Mouse (Mus musculus) neural tube, embryonic 11.5 days (tissue): Measurements from ENCODE around the gene Vmn2r55. TPM values are rescaled to one million over a fixed set of nuclear protein-coding genes. Genes with fewer than 3 reads are reported as not detected.
"Not testable (repeated sequence)": the region's sequence is repeated elsewhere in the genome, so short reads cannot be mapped to it uniquely, and the experiment has no call there.

Source experiments
- ATAC-seq: fragments of 200-750 bp; cut with Nextera tagmentation; 2 replicates; pipeline ENCODE4 v1.8.0; 2017; ENCODE audit warnings: moderate number of reproducible peaks, mild to moderate bottlenecking, moderate TSS enrichment, moderate library complexity; ENCODE audit not compliant: insufficient read depth, low FRiP score, low TSS enrichment
- DNase-seq: peaks from one replicate; pipeline ENCODE4 v3.0.0-alpha.2; 2015; ENCODE audit warnings: low spot score
- H3K27ac ChIP-seq: fragments of 300-500 bp; sonication (generic); 2 replicates; pipeline ENCODE4 v1.5.1; 2014; ENCODE audit warnings: low read depth, mild to moderate bottlenecking, low read length
- H3K27me3 ChIP-seq: fragments of 300-500 bp; sonication (generic); 2 replicates; pipeline ENCODE4 v1.6.1; 2014; ENCODE audit warnings: mild to moderate bottlenecking, low read length, mixed read lengths; ENCODE audit not compliant: control insufficient read depth, insufficient read depth
- H3K36me3 ChIP-seq: fragments of 300-500 bp; sonication (generic); 2 replicates; pipeline ENCODE4 v1.6.1; 2014; ENCODE audit warnings: mild to moderate bottlenecking, low read length, moderate library complexity, mixed read lengths; ENCODE audit not compliant: control insufficient read depth, insufficient read depth
- H3K4me1 ChIP-seq: fragments of 300-500 bp; sonication (generic); 2 replicates; pipeline ENCODE4 v1.6.1; 2014; ENCODE audit warnings: low read length, mixed read lengths; ENCODE audit not compliant: control insufficient read depth, insufficient read depth
- H3K4me2 ChIP-seq: fragments of 300-500 bp; sonication (generic); 2 replicates; pipeline ENCODE4 v1.6.1; 2014; ENCODE audit warnings: low read depth, mild to moderate bottlenecking, moderate library complexity
- H3K4me3 ChIP-seq: fragments of 300-500 bp; sonication (generic); 2 replicates; pipeline ENCODE4 v1.5.1; 2014; ENCODE audit warnings: low read depth, low read length
- H3K9ac ChIP-seq: fragments of 300-500 bp; sonication (generic); 2 replicates; pipeline ENCODE4 v1.6.1; 2014; ENCODE audit warnings: mild to moderate bottlenecking, low read length
- H3K9me3 ChIP-seq: fragments of 300-500 bp; sonication (generic); 2 replicates; pipeline ENCODE4 v1.6.1; 2016; ENCODE audit warnings: low read length; ENCODE audit not compliant: control insufficient read depth
- WGBS: fragments of 180-500 bp; shearing (Covaris S2); extraction: QIAGEN DNeasy Blood & Tissue Kit; methylation state at CpG from one replicate; pipeline ENCODE4 v1.1.7; 2014; 5-methylcytosine and 5-hydroxymethylcytosine counted together
- polyA plus RNA-seq: library from polyadenylated mRNA; unstranded; fragments of >200 nt; fragmentation: Nextera tagmentation; extraction: Ambion mirVana; gene quantifications from 2 replicates; pipeline ENCODE4 v1.2.1, GENCODE M21; 2014

Vmn2r55 gene
- polyA plus RNA-seq, result not detected in 2 replicates

- not testable (repeated sequence) for H3K36me3 ChIP-seq, H3K9ac ChIP-seq, DNase-seq, H3K27ac ChIP-seq, H3K4me2 ChIP-seq, H3K4me1 ChIP-seq, H3K27me3 ChIP-seq, H3K9me3 ChIP-seq, H3K4me3 ChIP-seq, ATAC-seq
- 90% methylated on average over 3 of the region's 3 CpGs for WGBS
These were observed at the start of gene Vmn2r55 for GRCm38 (mm10) chr7:12684903-12685302. TSS of gene Vmn2r55 (minus strand) at chr7:12685003.

GRCm38 (mm10) chr7:12640219-12640618 is 44.6 kb downstream of the Vmn2r55 start, which contains the start of gene Vmn2r54:
TSS of gene Vmn2r54 (minus strand) at chr7:12640319.
- 82% methylated on average over 3 of the region's 4 CpGs for WGBS

GRCm38 (mm10) chr7:12608688-12609087 is 76.1 kb downstream of the Vmn2r55 start, which contains the start of gene Vmn2r53:
TSS of gene Vmn2r53 (minus strand) at chr7:12608788.
- DNase-seq (no peak), ATAC-seq (no peak)
- H3K4me1 ChIP-seq, result no peaks in the 10 kb centered on the region
- H3K9me3 ChIP-seq, result 0 out of 2 replicates have a peak, but pooled peaks cover 5% of the 10 kb centered on the region
- no peak within 1 kb of the TSS for H3K4me2 ChIP-seq
- H3K27ac ChIP-seq, result no peak within 1 kb of the TSS
- no peaks in the 10 kb centered on the region for H3K36me3 ChIP-seq
- no peak within 1 kb of the TSS for H3K4me3 ChIP-seq
- H3K27me3 ChIP-seq, result no peaks in the 10 kb centered on the region
- H3K9ac ChIP-seq, result no peak within 1 kb of the TSS

More at GRCm38 (mm10) chr7:12640219-12640618, 44.6 kb downstream of the Vmn2r55 start, which contains the start of gene Vmn2r54:
- DNase-seq, ATAC-seq, H3K4me1 ChIP-seq, H3K27ac ChIP-seq, H3K9me3 ChIP-seq, H3K4me3 ChIP-seq, H3K36me3 ChIP-seq, H3K27me3 ChIP-seq, H3K4me2 ChIP-seq, H3K9ac ChIP-seq: not testable (repeated sequence)

Other genes with a start within 250 kb of the Vmn2r55 start
- 46.7 and 48.0 TPM in 2 replicates for gene Zfp606, start 206.7 kb downstream of the Vmn2r55 start, polyA plus RNA-seq
- gene 2900092C05Rik, start 172.5 kb downstream of the Vmn2r55 start, polyA plus RNA-seq, result not detected in 2 replicates
- gene Vmn2r53, start 76.2 kb downstream of the Vmn2r55 start, polyA plus RNA-seq, result 0.01 TPM in 1 of 2 replicates, not detected in the other
- gene Vmn2r54, start 44.7 kb downstream of the Vmn2r55 start, polyA plus RNA-seq, result not detected in 2 replicates
- gene Vmn2r56, start 50.0 kb upstream of the Vmn2r55 start, polyA plus RNA-seq, result 0.03 TPM in 1 of 2 replicates, not detected in the other
- gene Zscan18, start 118.6 kb upstream of the Vmn2r55 start, polyA plus RNA-seq, result 12.5 and 13.9 TPM in 2 replicates
- 19.2 and 19.9 TPM in 2 replicates for gene Zfp329, start 133.9 kb upstream of the Vmn2r55 start, polyA plus RNA-seq
- 29.4 and 32.7 TPM in 2 replicates for gene Zfp110, start 149.8 kb upstream of the Vmn2r55 start, polyA plus RNA-seq
- 7.0 and 8.1 TPM in 2 replicates for gene Zfp128, start 196.2 kb upstream of the Vmn2r55 start, polyA plus RNA-seq
- gene Zscan22, start 212.8 kb upstream of the Vmn2r55 start, polyA plus RNA-seq, result 18.3 and 19.7 TPM in 2 replicates
- 910 and 930 TPM in 2 replicates for gene Rps5, start 237.3 kb upstream of the Vmn2r55 start, polyA plus RNA-seq
- gene Rnf225, start 242.4 kb upstream of the Vmn2r55 start, polyA plus RNA-seq, result 0.61 and 0.66 TPM in 2 replicates